Mouse (Mus musculus) gonadal fat pad, adult 2 months (tissue): Measurements from ENCODE around the gene Ankrd28. TPM values are rescaled to one million over a fixed set of nuclear protein-coding genes. Genes with fewer than 3 reads are reported as not detected.
"Not testable (repeated sequence)": the region's sequence is repeated elsewhere in the genome, so short reads cannot be mapped to it uniquely, and the experiment has no call there.

Source experiments
- DNase-seq: peaks from one replicate; pipeline ENCODE4 v3.0.0-alpha.2; 2012; ENCODE audit warnings: low read depth
- polyA plus RNA-seq: library from polyadenylated mRNA; depleted of rRNA; stranded (reverse); fragments of >200 nt; gene quantifications from 2 replicates; pipeline ENCODE4 v1.2.3, GENCODE M21; 2012

Gene Ankrd28
- polyA plus RNA-seq, 1 experiment, result 12.2 TPM

DNA sequence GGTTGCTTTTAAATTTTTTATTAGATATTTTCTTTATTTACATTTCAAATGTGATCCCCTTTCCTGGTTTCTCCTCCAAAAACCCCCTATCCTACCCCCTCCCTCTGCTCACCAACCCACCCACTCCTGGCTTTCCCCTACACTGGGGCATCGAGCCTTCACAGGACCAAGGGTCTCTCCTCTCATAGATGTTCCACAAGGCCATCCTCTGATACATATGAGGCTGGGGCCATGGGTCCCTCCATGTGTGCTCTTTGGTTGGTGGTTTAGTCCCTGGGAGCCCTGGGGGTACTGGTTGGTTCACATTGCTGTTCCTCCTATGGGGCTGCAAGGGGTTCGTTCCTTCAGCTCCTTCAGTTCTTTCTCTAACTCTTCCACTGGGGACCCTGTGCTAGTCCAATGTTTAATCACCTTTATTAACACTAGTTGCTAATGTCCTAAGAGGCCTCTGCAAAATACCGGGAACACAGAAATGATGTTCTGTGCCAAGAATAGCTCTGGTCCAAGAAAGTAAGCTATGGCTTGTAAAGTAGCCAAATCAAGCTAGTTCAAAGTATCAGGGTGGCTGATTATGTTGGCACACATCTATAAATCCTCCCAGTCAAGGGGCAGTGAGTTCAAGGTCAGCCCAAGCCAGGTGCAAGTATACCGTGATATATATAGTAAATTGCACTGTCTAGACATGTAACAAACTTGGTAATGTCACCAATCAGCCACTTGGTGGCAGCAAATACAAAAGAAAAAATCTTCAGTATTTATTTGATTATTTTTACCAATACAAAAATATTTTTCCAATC lies 36.3 kb downstream of the Ankrd28 start:
- DNase-seq, result no peak

DNA sequence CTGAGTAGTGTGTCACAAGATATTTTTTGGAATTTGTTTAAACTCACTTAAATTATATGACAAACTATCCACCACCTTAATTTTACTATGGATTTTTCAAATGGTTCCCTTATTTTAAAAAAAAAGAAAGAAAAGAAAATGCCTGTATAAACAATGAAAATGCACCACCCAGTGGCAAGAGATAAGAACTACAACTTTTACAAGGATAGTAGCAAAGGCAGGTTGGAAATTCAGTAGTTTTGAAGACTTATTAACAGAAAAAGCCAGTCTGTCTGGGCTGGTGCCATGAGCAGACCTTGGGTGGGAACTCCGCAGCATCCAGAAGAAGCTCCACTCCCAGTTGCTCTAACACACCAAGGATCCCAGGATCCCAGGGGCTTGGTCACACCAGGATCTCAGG lies 39.7 kb downstream of the Ankrd28 start:
- DNase-seq, result no peak

- DNase-seq, result no peak
Observed at GRCm38 (mm10) chr14:31786906-31787305, 43.5 kb downstream of the Ankrd28 start.

GRCm38 (mm10) chr14:31785681-31786080 lies 44.8 kb downstream of the Ankrd28 start:
- no peak for DNase-seq

- DNase-seq, result no peak
Observed at GRCm38 (mm10) chr14:31784975-31785374, 45.5 kb downstream of the Ankrd28 start.

DNA sequence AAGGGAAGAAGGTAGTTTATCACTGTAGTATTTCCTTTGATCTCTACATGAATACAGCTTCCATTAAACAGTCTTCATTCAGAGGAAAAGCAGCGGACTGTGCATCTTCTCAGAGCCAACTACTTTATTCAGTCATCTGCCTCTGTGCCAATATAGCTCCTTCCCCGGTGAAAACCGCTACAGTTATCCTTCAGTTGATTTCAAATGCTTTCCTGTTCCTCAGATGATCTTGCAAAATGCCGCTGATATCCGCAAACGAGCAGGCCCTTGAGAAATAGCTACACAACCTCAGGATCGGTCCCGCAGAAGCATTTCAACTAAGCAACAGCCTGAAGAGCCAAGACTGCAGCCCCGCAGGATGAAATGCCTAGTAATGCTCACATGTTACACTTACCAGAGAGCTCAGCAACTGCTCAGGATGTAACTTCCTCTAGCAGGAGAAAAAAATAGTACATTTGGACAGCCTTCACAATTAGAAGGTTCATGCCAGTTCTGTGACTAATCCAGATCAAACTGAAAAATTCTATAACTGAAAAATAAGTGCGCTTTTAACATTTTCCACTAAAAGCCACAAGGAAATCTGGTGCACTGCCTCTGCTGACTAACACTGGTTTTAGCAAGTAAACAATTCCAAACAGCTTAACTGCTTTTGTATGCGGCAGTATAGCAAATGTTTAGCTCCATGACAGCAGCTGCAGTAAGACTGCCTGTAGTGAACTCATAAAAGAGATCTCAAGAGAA lies 49.0 kb downstream of the Ankrd28 start:
- DNase-seq, result no peak

DNA sequence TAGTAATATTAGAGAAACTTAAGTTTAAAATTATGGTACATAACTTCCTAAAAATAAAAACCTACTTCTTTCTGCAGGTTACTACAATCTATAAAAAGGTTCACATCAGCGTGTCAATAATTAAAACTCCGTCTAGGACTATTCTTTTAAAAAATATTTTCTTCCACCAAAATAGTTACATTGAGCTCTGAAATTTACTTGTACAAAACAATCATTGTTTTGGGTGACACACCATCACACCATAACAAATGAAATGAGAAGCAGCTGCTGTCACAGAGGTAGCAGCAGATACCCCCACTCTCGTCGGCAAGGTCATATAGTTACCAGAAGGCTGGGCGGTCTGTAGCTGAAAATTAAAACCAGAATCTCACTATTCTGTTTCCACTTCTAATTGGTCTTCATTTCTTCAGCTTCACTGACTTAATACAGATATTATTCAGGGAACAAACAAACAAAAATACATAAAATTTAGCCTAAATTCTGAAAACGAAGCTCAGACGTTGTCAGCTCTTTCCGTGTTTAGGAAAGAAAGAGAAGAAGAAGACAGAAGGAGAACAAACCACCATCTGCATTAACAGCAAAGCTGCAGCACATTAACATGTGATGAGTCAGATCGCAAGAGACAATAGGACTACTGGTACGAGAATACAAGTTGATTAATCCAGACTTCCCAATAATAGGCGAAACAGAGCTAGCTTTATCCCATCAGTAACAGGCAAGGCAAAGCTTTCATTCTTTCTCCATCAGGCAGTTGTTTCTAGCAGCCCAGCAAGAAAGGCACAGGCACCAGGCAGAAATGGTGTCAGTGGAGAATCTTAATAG lies 49.8 kb downstream of the Ankrd28 start:
- DNase-seq, result no peak

- no peak for DNase-seq
Observed at GRCm38 (mm10) chr14:31773518-31773917, 56.9 kb downstream of the Ankrd28 start.

GRCm38 (mm10) chr14:31772251-31772650 lies 58.2 kb downstream of the Ankrd28 start:
- no peak for DNase-seq

- DNase-seq, result no peak
Observed at GRCm38 (mm10) chr14:31768531-31768930, 61.9 kb downstream of the Ankrd28 start.

DNA sequence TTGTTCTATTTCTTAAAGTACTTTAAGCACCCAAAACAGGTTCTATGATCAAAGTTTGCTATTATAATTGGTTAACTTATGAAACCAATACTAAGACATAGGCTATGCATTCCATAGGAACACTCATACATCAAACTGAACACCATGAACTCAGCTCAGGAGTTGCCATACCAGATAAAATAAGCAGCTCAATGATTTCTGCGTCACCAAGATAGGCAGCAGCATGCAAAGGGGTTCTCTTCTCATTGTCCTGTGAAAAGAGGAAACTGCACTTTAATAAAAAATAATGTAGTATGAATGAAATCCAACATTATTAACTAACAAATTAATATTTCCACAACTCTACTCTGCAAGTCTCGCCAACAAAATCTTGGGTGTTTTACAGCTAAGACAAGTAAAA lies 66.4 kb downstream of the Ankrd28 start:
- no peak for DNase-seq

DNA sequence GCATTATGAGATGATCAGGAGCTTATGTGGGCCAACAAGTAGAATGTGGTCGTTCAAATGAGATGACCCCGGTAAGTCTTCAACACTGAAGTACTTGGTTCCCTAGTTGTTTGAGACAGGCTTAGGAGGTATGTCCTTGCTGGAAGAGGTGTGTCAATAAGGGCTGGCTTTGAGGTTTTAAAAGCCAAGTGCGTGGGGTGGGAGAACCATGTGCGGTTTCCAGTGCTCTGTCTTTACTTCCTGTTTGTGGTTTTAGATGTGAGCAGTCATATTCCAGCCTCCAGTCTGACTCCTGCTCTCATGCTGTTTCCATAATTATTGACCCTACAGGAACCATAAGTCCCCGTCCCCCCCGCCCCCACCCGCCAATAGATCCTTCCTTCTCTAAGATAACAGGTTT lies 68.7 kb downstream of the Ankrd28 start:
- no peak for DNase-seq

DNA sequence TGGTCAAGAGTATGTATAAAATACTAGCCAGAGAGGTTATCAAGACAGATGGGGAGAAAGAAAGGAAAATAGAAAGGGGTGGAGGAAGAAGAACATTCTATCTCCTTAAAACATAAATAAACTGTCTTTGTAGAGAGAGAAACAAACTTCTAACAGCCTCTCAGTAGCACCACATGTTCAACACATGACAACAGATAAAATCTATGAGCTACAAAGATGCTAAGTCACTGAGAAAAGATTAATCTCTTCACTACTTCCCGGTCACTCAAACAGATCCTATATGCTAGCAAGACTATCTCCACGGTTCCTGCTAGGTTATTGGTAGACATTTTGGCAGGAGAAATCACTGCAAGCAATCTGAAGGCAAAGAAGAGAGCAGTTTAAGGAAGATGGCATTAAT lies 71.3 kb downstream of the Ankrd28 start:
- no peak for DNase-seq

- not testable (repeated sequence) for DNase-seq
Observed at GRCm38 (mm10) chr14:31758410-31758809, 72.0 kb downstream of the Ankrd28 start.

GRCm38 (mm10) chr14:31748239-31748873 lies 82.1 kb downstream of the Ankrd28 start:
- no peak for DNase-seq

DNA sequence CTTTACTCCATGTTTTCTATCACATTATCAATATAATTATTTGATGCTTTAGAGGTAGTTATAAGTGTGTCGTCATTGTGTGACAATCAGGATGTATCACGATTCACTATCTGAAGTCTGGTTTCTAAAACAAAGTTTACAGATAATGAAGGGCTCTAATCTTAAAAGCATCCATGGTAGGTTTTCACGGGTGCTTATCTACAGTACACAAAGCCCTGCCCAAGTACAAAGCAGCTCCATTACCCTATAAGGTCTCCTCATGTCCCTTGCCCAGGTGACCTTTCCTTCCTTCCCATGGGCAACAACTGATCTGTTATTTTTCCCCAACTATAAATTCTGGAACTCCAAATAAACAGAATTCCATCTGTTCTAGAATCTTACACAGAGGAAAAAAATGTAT lies 87.9 kb downstream of the Ankrd28 start:
- DNase-seq, result no peak

DNA sequence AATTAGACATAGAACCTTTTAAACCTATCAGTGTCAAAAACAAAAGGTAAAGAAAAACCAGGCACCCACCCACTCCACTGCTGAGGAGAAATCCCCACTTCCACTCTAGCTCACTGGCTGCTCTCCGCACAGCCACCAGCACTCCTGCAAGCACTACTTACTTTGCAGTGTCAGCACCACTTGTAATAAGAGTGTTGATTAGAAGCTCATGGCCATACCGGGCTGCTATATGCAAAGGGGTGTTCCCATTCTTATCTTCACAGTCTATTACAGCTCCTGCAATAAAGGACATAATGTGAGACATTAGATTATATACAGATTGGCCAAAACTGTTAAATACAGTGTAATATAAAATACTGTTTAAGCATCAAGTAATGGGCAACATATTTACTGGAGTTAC lies 95.6 kb downstream of the Ankrd28 start:
- DNase-seq, result no peak

DNA sequence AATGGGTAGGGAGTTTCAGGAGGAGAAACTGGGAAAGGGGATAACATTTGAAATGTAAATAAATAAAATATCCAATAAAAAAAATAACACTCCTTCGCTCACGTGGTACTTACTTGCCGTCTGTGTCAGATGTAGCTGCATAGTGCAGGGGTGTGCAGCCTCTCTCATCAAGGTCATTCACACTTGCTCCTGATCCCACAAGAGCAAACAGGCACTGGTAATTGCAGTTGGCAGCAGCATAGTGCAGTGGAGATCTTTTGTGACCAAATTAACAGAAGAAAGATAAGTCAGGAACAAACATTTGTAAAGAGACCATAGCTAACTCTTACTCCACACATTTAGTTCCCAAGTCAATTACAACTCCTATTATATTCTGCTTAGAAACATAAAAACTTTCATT lies 102.9 kb downstream of the Ankrd28 start:
- DNase-seq, result no peak

- no peak for DNase-seq
Observed at GRCm38 (mm10) chr14:31722746-31723145, 107.7 kb downstream of the Ankrd28 start.

DNA sequence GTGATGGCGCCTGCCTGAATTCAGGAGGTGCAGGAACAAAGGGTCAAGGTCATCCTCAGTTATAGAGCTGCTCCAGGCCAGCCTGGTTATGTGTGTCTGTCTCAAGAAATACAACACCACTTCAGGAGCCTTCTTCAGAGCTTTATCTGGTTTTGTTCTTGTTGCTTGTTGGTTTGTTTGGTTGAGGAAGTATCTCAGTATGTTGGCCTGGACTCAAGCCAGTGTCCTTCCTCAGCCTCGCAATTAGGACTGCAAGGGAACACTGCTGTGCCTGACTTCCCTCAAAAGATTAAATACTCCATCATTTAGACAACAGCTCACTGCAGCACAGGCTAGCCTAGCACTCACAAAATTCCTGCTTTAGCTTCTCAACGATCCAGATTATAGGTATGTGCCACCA lies 109.2 kb downstream of the Ankrd28 start:
- DNase-seq, result no peak

DNA sequence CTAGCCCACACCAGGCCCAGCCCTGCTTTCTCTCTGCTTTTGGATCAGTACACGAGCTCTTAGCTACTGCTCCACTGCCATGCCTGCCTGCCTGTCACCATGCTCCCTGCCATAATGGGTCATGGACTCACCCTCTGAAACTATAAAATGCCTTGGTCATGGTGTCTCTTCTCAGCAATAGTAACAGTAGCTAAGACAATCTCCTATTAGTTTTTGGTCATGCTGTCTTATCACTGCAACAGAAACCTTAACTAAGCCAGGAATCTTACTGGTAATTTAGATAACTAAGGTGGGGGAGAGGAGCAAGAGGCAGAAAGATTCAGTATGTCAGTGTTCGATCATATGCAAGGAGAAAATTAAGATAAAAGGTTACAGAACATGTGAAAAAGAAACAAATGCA lies 112.1 kb downstream of the Ankrd28 start:
- no peak for DNase-seq

- DNase-seq, result no peak
Observed at GRCm38 (mm10) chr14:31717360-31717759, 113.1 kb downstream of the Ankrd28 start.
